In the genomic region with DNA sequence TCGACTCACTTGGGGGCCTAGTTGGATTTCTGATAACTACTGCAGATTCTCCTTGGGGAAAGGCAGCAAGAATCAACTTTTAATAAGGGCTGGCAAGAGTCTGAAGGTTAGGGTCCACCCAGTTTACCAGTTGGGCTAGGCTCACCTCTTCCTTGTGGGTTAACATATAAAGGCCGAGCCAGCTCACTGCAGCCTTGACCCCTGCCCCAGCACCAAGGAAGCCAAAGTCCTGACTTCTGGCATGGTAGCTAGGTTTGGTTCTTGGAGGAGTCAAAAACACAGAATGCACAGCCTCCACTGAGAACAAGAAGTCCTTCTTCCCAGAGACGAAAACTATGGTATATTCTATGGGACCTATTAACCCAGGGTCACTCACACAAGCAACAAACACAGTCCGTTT, we compare ENCODE assay signal across 10 mouse cellular contexts. TPM values are rescaled to one million over a fixed set of nuclear protein-coding genes. Genes with fewer than 3 reads are reported as not detected.
DNase-seq lines count a peak whose midpoint lies in the region; ATAC-seq and TF ChIP-seq lines count a peak whose summit lies in the region.
"Had no signal": no experiment of that assay in that cellular context is flagged by ENCODE, and none has a peak within 500 bp of the region (broad histone marks: within the 10 kb centered on the region; RNA-seq: fewer than 3 reads in every experiment).

No protein-coding gene starts in this region.

- H3K4me1 ChIP-seq in heart, embryonic 16.5 days (ENCODE audit: control insufficient read depth, insufficient read depth, low read length), result peaks cover 19% of the 10 kb centered on the region
- H3K4me1 ChIP-seq in G1E (ENCODE audit: insufficient read depth, low read depth, low read length), result peaks cover 47% of the 10 kb centered on the region
- H3K4me1 ChIP-seq in intestine, embryonic 15.5 days (replicated peaks), result peaks cover 18% of the 10 kb centered on the region
- peaks cover 25% of the 10 kb centered on the region for H3K4me1 ChIP-seq in limb, embryonic 15.5 days

- no peaks in the 10 kb centered on the region for H3K9me3 ChIP-seq in heart, embryonic 16.5 days (replicated peaks; ENCODE audit: control insufficient read depth, low read length)
- H3K9me3 ChIP-seq in G1E (replicated peaks), result no peaks in the 10 kb centered on the region
- H3K9me3 ChIP-seq in intestine, embryonic 15.5 days, result no peaks in the 10 kb centered on the region
- H3K9me3 ChIP-seq in limb, embryonic 15.5 days, result no peaks in the 10 kb centered on the region
- H3K9me3 ChIP-seq: neural tube, embryonic 13.5 days had no signal

- no peak for DNase-seq in heart, adult 9 months (ENCODE audit: low spot score in 2 of 2)
- DNase-seq in G1E (ENCODE audit: low spot score), result peak; percentile 47
- no peak for DNase-seq in retina, embryonic 14.5 days (ENCODE audit: low spot score)
- no peak for DNase-seq in gastrocnemius, adult 8-10 months (ENCODE audit: low spot score in 2 of 2)
- DNase-seq: thymus, adult 2 months had no signal

- peak overlapping the region; percentile 88 for H3K9ac ChIP-seq in heart, embryonic 16.5 days (ENCODE audit: low read length)
- H3K9ac ChIP-seq in intestine, embryonic 15.5 days, result no peak overlapping the region
- no peak overlapping the region for H3K9ac ChIP-seq in limb, embryonic 15.5 days

- peaks cover 26% of the 10 kb centered on the region for H3K36me3 ChIP-seq in heart, embryonic 16.5 days (ENCODE audit: control insufficient read depth, insufficient read depth)
- H3K36me3 ChIP-seq in G1E (replicated peaks), result peaks cover 46% of the 10 kb centered on the region
- H3K36me3 ChIP-seq in intestine, embryonic 15.5 days, result peaks cover 20% of the 10 kb centered on the region; the same call in 1 of the 2 replicates
- peaks cover 30% of the 10 kb centered on the region for H3K36me3 ChIP-seq in limb, embryonic 15.5 days

- 55% methylated on average over 4 of the region's 4 CpGs for WGBS in heart, embryonic 16.5 days
- WGBS in intestine, embryonic 15.5 days, result 47% methylated on average over 4 of the region's 4 CpGs
- WGBS in limb, embryonic 15.5 days, result 47% methylated on average over 4 of the region's 4 CpGs

- peak overlapping the region; percentile 96; the same call in 1 of the 2 replicates for H3K4me2 ChIP-seq in heart, embryonic 16.5 days (ENCODE audit: low read depth, low read length)
- H3K4me2 ChIP-seq in intestine, embryonic 15.5 days (replicated peaks), result peak overlapping the region; percentile 99
- H3K4me2 ChIP-seq in limb, embryonic 15.5 days, result peak overlapping the region; percentile 97

- H3K27me3 ChIP-seq in heart, embryonic 16.5 days (ENCODE audit: control insufficient read depth, insufficient read depth, low read length), result no peaks in the 10 kb centered on the region
- no peaks in the 10 kb centered on the region for H3K27me3 ChIP-seq in G1E (ENCODE audit: insufficient read depth, low read length)
- no peaks in the 10 kb centered on the region for H3K27me3 ChIP-seq in intestine, embryonic 15.5 days (replicated peaks)
- no peaks in the 10 kb centered on the region for H3K27me3 ChIP-seq in limb, embryonic 15.5 days

- no peak overlapping the region; the same call in 1 of the 2 replicates for H3K4me3 ChIP-seq in heart, embryonic 16.5 days (ENCODE audit: low read length)
- no peak overlapping the region; the same call in 1 of the 2 replicates for H3K4me3 ChIP-seq in G1E (ENCODE audit: low read depth, low read length)
- H3K4me3 ChIP-seq in intestine, embryonic 15.5 days (replicated peaks), result peak overlapping the region; percentile 65; the same call in 1 of the 2 replicates
- H3K4me3 ChIP-seq in limb, embryonic 15.5 days, result peak overlapping the region; percentile 66; the same call in 1 of the 2 replicates

- peak overlapping the region; percentile 82 for H3K27ac ChIP-seq in heart, embryonic 16.5 days (ENCODE audit: low read length)
- peak overlapping the region; percentile 96 for H3K27ac ChIP-seq in intestine, embryonic 15.5 days
- H3K27ac ChIP-seq in limb, embryonic 15.5 days, result peak overlapping the region; percentile 92

- no peak for ATAC-seq in heart, embryonic 16.5 days (replicated peaks; ENCODE audit: extremely low read depth, insufficient read depth, low FRiP score)
- no peak for ATAC-seq in G1E (ENCODE audit: extremely low read depth, insufficient number of reproducible peaks, low FRiP score, poor library complexity, severe bottlenecking)
- ATAC-seq in intestine, embryonic 15.5 days, result peak; percentile 41
- ATAC-seq in limb, embryonic 15.5 days (ENCODE audit: insufficient number of reproducible peaks, low FRiP score, low TSS enrichment, low read depth), result no peak
- ATAC-seq in cerebellum, adult (ENCODE audit: insufficient number of reproducible peaks, low FRiP score, low TSS enrichment), result no peak

- TF ChIP-seq CTCF in G1E (IDR thresholded peaks at IDR 0.05; ENCODE audit: low read depth, low read length), result no peak

RNA-seq across cellular contexts. Expression of gene Sh3d21, which starts 0.4 kb away (rescaled TPM):
- polyA plus RNA-seq in heart, embryonic 16.5 days (2015; fragmentation: Nextera tagmentation; extraction: Ambion mirVana), result 2.7 and 3.4 TPM in 2 replicates
- total RNA-seq in G1E (2014; fragmentation: Nextera tagmentation) (0.53 and 3.2 TPM in 2 replicates), G1E (2017) (0.27 and 0.58 TPM in 2 replicates)
- 0.57 and 0.69 TPM in 2 replicates for polyA plus RNA-seq in G1E (2012)
- 12.8 and 12.9 TPM in 2 replicates for polyA plus RNA-seq in intestine, embryonic 15.5 days (2015; fragmentation: Nextera tagmentation; extraction: Ambion mirVana)
- 12.1 and 13.8 TPM in 2 replicates for polyA plus RNA-seq in limb, embryonic 15.5 days (2015; fragmentation: Nextera tagmentation; extraction: Ambion mirVana)
- total RNA-seq in gastrocnemius, adult 8-10 months (2022), result under 1 TPM; 0.46 to 0.86 (median 0.68) TPM

RNA-seq across cellular contexts. Expression of gene Eva1b, which starts 16.1 kb away (rescaled TPM):
- polyA plus RNA-seq in heart, embryonic 16.5 days (2015; fragmentation: Nextera tagmentation; extraction: Ambion mirVana), result 29.5 TPM in 2 replicates
- total RNA-seq in G1E (2014; fragmentation: Nextera tagmentation) (not detected in 2 replicates), G1E (2017) (0.41 and 0.44 TPM in 2 replicates)
- polyA plus RNA-seq in G1E (2012), result 1.9 and 3.1 TPM in 2 replicates
- polyA plus RNA-seq in intestine, embryonic 15.5 days (2015; fragmentation: Nextera tagmentation; extraction: Ambion mirVana), result 41.8 and 44.6 TPM in 2 replicates
- polyA plus RNA-seq in limb, embryonic 15.5 days (2015; fragmentation: Nextera tagmentation; extraction: Ambion mirVana), result 81.0 and 86.3 TPM in 2 replicates
- 1 to 10 TPM; 2.0 to 4.9 (median 2.6) TPM for total RNA-seq in gastrocnemius, adult 8-10 months (2022)

RNA-seq across cellular contexts. Expression of gene Thrap3, which starts 38.9 kb away (rescaled TPM):
- polyA plus RNA-seq in heart, embryonic 16.5 days (2015; fragmentation: Nextera tagmentation; extraction: Ambion mirVana), result 137 and 143 TPM in 2 replicates
- total RNA-seq in G1E (2014; fragmentation: Nextera tagmentation) (355 and 356 TPM in 2 replicates), G1E (2017) (246 and 305 TPM in 2 replicates)
- 209 and 211 TPM in 2 replicates for polyA plus RNA-seq in G1E (2012)
- 172 and 202 TPM in 2 replicates for polyA plus RNA-seq in intestine, embryonic 15.5 days (2015; fragmentation: Nextera tagmentation; extraction: Ambion mirVana)
- polyA plus RNA-seq in limb, embryonic 15.5 days (2015; fragmentation: Nextera tagmentation; extraction: Ambion mirVana), result 183 and 198 TPM in 2 replicates
- 100 to 1,000 TPM in 3 of 4 experiments, 10 to 100 TPM in 1; 95.8 to 107 (median 105) TPM for total RNA-seq in gastrocnemius, adult 8-10 months (2022)

RNA-seq across cellular contexts. Expression of gene Stk40, which starts 59.9 kb away (rescaled TPM):
- polyA plus RNA-seq in heart, embryonic 16.5 days (2015; fragmentation: Nextera tagmentation; extraction: Ambion mirVana), result 24.5 and 26.6 TPM in 2 replicates
- 30.9 and 41.2 TPM in 2 replicates for total RNA-seq in G1E (2014; fragmentation: Nextera tagmentation)
- 20.5 and 20.8 TPM in 2 replicates for total RNA-seq in G1E (2017)
- 68.2 and 68.5 TPM in 2 replicates for polyA plus RNA-seq in G1E (2012)
- polyA plus RNA-seq in intestine, embryonic 15.5 days (2015; fragmentation: Nextera tagmentation; extraction: Ambion mirVana), result 29.5 and 32.1 TPM in 2 replicates
- polyA plus RNA-seq in limb, embryonic 15.5 days (2015; fragmentation: Nextera tagmentation; extraction: Ambion mirVana), result 32.4 and 35.4 TPM in 2 replicates
- 100 to 1,000 TPM; 122 to 135 (median 128) TPM for total RNA-seq in gastrocnemius, adult 8-10 months (2022)

Comparison
In these comparisons a context has a peak if more than half of its experiments do, and no peak if none do; other contexts are left out.
1. H3K4me3 ChIP-seq: peak in intestine, embryonic 15.5 days (single experiment) and limb, embryonic 15.5 days (single experiment); none in heart, embryonic 16.5 days (single experiment) and G1E (single experiment).
2. Peak in every context shown above with its lines, with median percentiles within 50 percentile points of each other: H3K27ac ChIP-seq and H3K4me2 ChIP-seq.